Mouse (Mus musculus) heart, adult 2 months (tissue): ENCODE measurements at regions not wholly inside any gene's neighbourhood (a gene's known extent, or its start where the extent isn't known, plus 50 kb on each side); places are given as distances from the start of the nearest gene placed in this dataset.

ENCODE experiments used
- CTCF ChIP-seq: fragments of 200-600 bp; IDR thresholded peaks from 2 replicates; pipeline ENCODE4 v1.8.1; 2022; ENCODE audit warnings: antibody characterized with exemption, mild to moderate bottlenecking, moderate library complexity
- POLR2A ChIP-seq: fragments of 200-500 bp; IDR thresholded peaks from 2 replicates; pipeline ENCODE4 v1.6.1; 2011; ENCODE audit warnings: mild to moderate bottlenecking, low read depth, low read length, control low read depth; ENCODE audit not compliant: insufficient read depth

DNA sequence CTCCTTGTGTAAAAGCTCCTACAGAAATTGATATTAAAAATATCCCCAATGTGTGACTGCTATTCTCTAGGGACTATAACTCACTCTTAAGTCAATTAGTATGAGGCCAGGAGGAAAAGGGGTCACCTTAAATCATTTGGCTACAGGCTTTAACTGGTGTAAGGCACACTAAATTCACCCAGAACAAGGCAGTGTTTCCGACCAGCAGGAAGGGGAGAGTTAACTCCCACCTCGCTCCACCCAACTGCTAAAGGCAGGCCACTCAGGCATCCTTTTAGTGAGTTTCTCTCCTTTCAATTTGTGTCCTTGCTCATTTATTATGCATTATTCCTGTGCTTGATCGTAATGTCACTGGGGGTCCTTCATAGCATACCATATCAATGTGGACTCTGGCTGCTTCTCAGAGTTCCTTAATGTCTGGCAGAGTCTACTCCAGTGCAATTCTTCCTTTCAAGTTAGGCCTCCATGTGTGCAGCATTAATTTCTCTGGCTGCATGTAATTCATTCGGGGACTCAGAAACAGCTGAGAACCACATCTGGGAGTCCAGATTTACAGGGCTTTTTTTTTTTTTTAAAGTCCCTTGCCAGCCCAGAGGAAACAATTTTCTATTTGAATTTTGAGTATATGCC lies 133.8 kb downstream of the Gm10192 start:
- TF ChIP-seq CTCF (no peak), POLR2A (no peak)
